Mouse (Mus musculus) CD4-positive naive resting alpha-beta T cell, adult 57 days (primary cell): ENCODE measurements around the gene Tuba1a. TPM values are rescaled to one million over a fixed set of nuclear protein-coding genes. Genes with fewer than 3 reads are reported as not detected.

Experiments used
- total RNA-seq: library from RNA; stranded (reverse); gene quantifications from one replicate; pipeline ENCODE4 v1.2.4, GENCODE M21; 2023

The Tuba1a gene
- total RNA-seq = 289 TPM

GRCm38 (mm10) chr15:98953401-98954356, at the start of gene Tuba1a, which contains the start of gene Gm49450:
Gene Tuba1a, minus strand, starts transcription at chr15:98953703.
Gene Gm49450, minus strand, starts transcription at chr15:98953551.

DNA sequence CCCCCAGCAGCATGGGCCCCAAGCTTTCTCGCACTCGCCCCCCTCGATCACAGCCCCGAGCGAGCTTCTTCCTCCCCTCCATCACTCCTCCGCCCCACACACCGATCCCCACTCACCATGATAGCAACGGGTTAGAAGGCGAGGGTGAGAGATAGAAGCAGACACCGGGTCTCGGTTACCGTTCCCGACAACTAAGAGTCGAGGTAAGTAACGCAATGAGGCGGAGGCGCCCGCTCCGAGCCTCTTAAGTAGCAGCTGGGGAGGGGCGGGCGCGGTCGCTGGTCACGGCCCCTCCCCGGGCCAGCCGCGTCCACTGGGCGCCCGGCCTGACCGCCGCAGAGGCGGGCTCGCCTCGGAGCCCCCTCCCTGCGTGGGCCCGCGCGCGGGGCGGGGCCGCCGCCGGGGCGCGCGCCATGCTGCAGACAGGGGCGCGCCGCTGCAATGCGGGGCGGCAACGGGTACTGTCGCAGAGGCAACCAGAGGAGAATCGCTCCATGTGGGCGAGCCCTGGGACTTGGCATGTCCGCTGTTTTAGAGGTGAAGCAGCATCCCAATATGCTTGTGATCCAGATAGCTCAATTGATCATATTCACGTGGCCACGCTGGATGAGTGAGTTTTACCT, 19.2 kb downstream of the Tuba1a start, which contains the start of gene Tuba1b:
Tuba1b (minus strand) TSS at position 349 of the 623 bp plus-strand sequence.

DNA sequence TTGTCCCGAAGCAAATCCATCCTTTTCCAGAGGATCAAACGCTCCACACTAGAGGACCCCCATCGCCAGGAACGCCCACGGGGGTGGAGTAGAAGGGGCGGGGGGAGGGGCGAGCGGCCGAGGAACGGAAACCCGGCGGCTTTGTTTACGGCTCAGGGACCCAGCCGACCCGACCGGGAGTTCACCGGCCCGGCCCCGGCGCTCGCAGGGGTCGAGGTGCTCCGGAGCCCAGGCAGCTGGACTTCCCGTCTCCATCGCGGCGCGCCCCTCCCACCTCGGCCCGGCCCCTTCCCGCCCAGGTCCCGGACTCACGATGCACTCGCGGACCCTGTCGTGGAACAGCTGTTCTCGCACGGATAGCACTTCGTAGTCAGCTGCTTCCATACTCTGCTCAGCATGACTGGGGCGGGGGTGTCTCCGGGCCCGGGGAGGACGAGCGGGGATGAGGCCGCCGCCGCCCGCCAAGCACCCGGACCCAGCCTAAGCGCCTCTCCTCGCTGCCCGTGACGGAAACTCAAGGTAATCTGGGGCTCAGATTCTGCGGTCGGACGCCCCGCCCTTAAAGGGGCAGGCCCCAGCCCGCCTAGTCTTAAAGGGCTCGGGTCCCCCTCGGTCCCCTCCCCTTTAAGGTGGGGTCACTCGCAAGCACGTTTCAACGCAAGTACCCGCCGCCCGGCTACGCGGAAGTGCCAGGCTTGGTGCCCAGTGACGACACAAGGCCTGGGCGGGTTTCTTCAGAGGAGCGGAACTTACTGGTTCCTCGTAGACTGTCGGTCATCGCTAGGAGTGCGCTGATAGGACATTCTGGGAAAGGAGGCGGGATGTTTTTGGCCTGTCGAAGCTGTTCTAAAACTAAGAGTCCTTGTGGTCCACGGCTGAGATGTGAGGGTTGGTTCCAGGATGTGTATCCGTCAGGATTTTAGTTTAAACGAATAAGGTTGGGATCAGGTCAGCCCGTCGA, 35.7 kb downstream of the Tuba1a start, which contains the start of gene Lmbr1l:
Lmbr1l (minus strand) TSS at position 694 of the 961 bp plus-strand sequence.

Other genes with a start within 250 kb of the Tuba1a start
- not detected for gene Ccdc65, start 245.5 kb downstream of the Tuba1a start, total RNA-seq
- 3.0 TPM for gene Fkbp11, start 225.5 kb downstream of the Tuba1a start, total RNA-seq
- 103 TPM for gene Arf3, start 190.5 kb downstream of the Tuba1a start, total RNA-seq
- gene Wnt10b, start 175.6 kb downstream of the Tuba1a start, total RNA-seq = not detected
- gene Wnt1, start 163.8 kb downstream of the Tuba1a start, total RNA-seq = not detected
- not detected for gene Ddn, start 144.2 kb downstream of the Tuba1a start, total RNA-seq
- 116 TPM for gene Prkag1, start 122.2 kb downstream of the Tuba1a start, total RNA-seq
- 279 TPM for gene Kmt2d, start 82.5 kb downstream of the Tuba1a start, total RNA-seq
- 25.1 TPM for gene Rhebl1, start 59.2 kb downstream of the Tuba1a start, total RNA-seq
- not detected for gene Dhh, start 55.2 kb downstream of the Tuba1a start, total RNA-seq
- 354 TPM for gene Lmbr1l, start 35.5 kb downstream of the Tuba1a start, total RNA-seq
- 224 TPM for gene Tuba1b, start 19.1 kb downstream of the Tuba1a start, total RNA-seq
- not detected for gene Gm49450, start 152 bp downstream of the Tuba1a start, total RNA-seq
- 61.4 TPM for gene Tuba1c, start 76.2 kb upstream of the Tuba1a start, total RNA-seq
- not detected for gene Prph, start 101.5 kb upstream of the Tuba1a start, total RNA-seq
- 0.68 TPM for gene Troap, start 120.9 kb upstream of the Tuba1a start, total RNA-seq
- gene C1ql4, start 134.1 kb upstream of the Tuba1a start, total RNA-seq = not detected
- gene Dnajc22, start 139.5 kb upstream of the Tuba1a start, total RNA-seq = not detected
- not detected for gene Spats2, start 172.2 kb upstream of the Tuba1a start, total RNA-seq